Mouse (Mus musculus): Measurements from ENCODE around the gene Adgrd1.

DNA sequence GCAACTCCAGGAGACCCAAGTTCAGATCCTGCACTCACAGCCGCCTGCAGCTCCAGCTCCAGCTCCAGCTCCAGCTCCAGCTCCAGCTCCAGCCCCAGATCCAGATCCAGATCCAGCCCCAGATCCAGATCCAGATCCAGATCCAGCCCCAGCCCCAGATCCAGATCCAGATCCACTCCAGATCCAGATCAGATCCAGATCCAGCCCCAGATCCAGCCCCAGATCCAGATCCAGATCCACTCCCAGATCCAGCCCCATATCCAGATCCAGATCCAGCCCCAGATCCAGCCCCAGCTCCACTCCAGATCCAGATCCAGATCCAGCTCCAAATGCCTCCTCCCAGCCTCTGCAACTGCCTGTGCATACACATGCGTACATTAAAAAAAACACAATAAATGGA is 131.6 kb downstream of the Adgrd1 start:
- TF ChIP-seq UBTF (IDR thresholded peaks at IDR 0.05; ENCODE audit: low read depth, low read length) (no peak), NRF1 (IDR thresholded peaks at IDR 0.05; ENCODE audit: low read depth, low read length) (no peak), MAX (IDR thresholded peaks at IDR 0.05; ENCODE audit: low read length) (no peak), ZNF384 (IDR thresholded peaks at IDR 0.05; ENCODE audit: low read depth, low read length) (no peak), CTCF (conservative IDR thresholded peaks at IDR 0.05 in 1 of 2, IDR thresholded peaks at IDR 0.05 in 1 of 2; ENCODE audit: low read depth in 2 of 2, low read length in 2 of 2) (no peak)
